In genomic region chr10:80578911-80579310, GRCm38 (mm10) we compare ENCODE assay signal across 8 mouse cellular contexts. TPM values are rescaled to one million over a fixed set of nuclear protein-coding genes. Genes with fewer than 3 reads are reported as not detected.
DNase-seq lines count a peak whose midpoint lies in the region; ATAC-seq and TF ChIP-seq lines count a peak whose summit lies in the region.

No protein-coding gene starts in this region.

- DNase-seq in forebrain, embryonic 10.5 days (ENCODE audit: extremely low spot score, low spot score), result peak; percentile 51
- peak; percentile 96 for DNase-seq in MEL (ENCODE audit: low read depth, low spot score)
- peak; percentile 82 for DNase-seq in kidney, postnatal 10 days
- peak; percentile 61 to 71 for DNase-seq in spleen, adult 18-20 months

- H3K4me1 ChIP-seq in forebrain, embryonic 10.5 days, result peaks cover 62% of the 10 kb centered on the region
- peaks cover 32% of the 10 kb centered on the region for H3K4me1 ChIP-seq in forebrain, embryonic 16.5 days (replicated peaks; ENCODE audit: control insufficient read depth, insufficient read depth, low read length)
- H3K4me1 ChIP-seq in MEL (ENCODE audit: control insufficient read depth in 1 of 2, insufficient read depth in 2 of 2, low read length in 2 of 2), result peaks cover 8 to 24% of the 10 kb centered on the region in 2 experiments; a peak in 3 of 4 replicates
- peaks cover 43% of the 10 kb centered on the region for H3K4me1 ChIP-seq in heart, embryonic 12.5 days (replicated peaks)

- TF ChIP-seq RAD21 in MEL (IDR thresholded peaks at IDR 0.05; ENCODE audit: low read depth, low read length), result peak; percentile 56

- peaks cover 15% of the 10 kb centered on the region for H3K36me3 ChIP-seq in forebrain, embryonic 10.5 days (replicated peaks)
- H3K36me3 ChIP-seq in forebrain, embryonic 16.5 days (ENCODE audit: control insufficient read depth, insufficient read depth), result no peaks in the 10 kb centered on the region
- peaks cover 0 to 18% of the 10 kb centered on the region in 2 experiments; a peak in 2 of 4 replicates for H3K36me3 ChIP-seq in MEL (ENCODE audit: control insufficient read depth in 1 of 2, insufficient read depth in 2 of 2, low read length in 2 of 2)
- peaks cover 25% of the 10 kb centered on the region for H3K36me3 ChIP-seq in heart, embryonic 12.5 days

- TF ChIP-seq CTCF in MEL (IDR thresholded peaks at IDR 0.05 in 2 of 3, conservative IDR thresholded peaks at IDR 0.05 in 1 of 3; ENCODE audit: control insufficient read depth in 1 of 3, insufficient read depth in 1 of 3, low read depth in 2 of 3, low read length in 3 of 3, poor library complexity in 1 of 3, severe bottlenecking in 1 of 3), result peak; percentile 68 to 89 (median 68)

- no peaks in the 10 kb centered on the region for H3K27me3 ChIP-seq in forebrain, embryonic 10.5 days (ENCODE audit: poor library complexity, severe bottlenecking)
- no peaks in the 10 kb centered on the region for H3K27me3 ChIP-seq in forebrain, embryonic 16.5 days (replicated peaks; ENCODE audit: control insufficient read depth, insufficient read depth, low read length)
- H3K27me3 ChIP-seq in MEL (ENCODE audit: control insufficient read depth in 1 of 2, insufficient read depth in 2 of 2, low read length in 2 of 2), result no peaks in the 10 kb centered on the region
- no peaks in the 10 kb centered on the region for H3K27me3 ChIP-seq in heart, embryonic 12.5 days (replicated peaks)

- no peak overlapping the region for H3K4me2 ChIP-seq in forebrain, embryonic 16.5 days (ENCODE audit: low read length)
- H3K4me2 ChIP-seq in heart, embryonic 12.5 days, result peak overlapping the region; percentile 97

- ATAC-seq in forebrain, embryonic 16.5 days, result no peak
- ATAC-seq in common myeloid progenitor, adult 5-6 weeks (replicated peaks; ENCODE audit: low read depth, poor library complexity, severe bottlenecking), result peak; percentile 50
- no peak for ATAC-seq in heart, embryonic 12.5 days (ENCODE audit: insufficient number of reproducible peaks, low FRiP score)
- ATAC-seq in megakaryocyte, adult 5-6 weeks (ENCODE audit: poor library complexity, severe bottlenecking), result 0 out of 2 replicates have a peak, but pooled peaks have one; percentile 17

- TF ChIP-seq EP300 in MEL (IDR thresholded peaks at IDR 0.05; ENCODE audit: low read depth in 1 of 2, low read length in 2 of 2), result no peak

- H3K27ac ChIP-seq in forebrain, embryonic 10.5 days, result peak overlapping the region; percentile 91
- H3K27ac ChIP-seq in forebrain, embryonic 16.5 days (ENCODE audit: low read length), result no peak overlapping the region
- peak overlapping the region; percentile 95 for H3K27ac ChIP-seq in MEL (ENCODE audit: control insufficient read depth, low read depth, low read length)
- H3K27ac ChIP-seq in heart, embryonic 12.5 days (ENCODE audit: poor library complexity, severe bottlenecking), result peak overlapping the region; percentile 84

- 6% methylated on average over 8 of the region's 8 CpGs for WGBS in forebrain, embryonic 10.5 days
- WGBS in forebrain, embryonic 16.5 days, result 6% methylated on average over 8 of the region's 8 CpGs
- WGBS in heart, embryonic 12.5 days, result 11% methylated on average over 8 of the region's 8 CpGs

- H3K79me2 ChIP-seq in MEL (ENCODE audit: control insufficient read depth, insufficient read depth, low read length, poor library complexity), result peaks cover 34% of the 10 kb centered on the region

- peak overlapping the region; percentile 85 for H3K4me3 ChIP-seq in forebrain, embryonic 10.5 days
- H3K4me3 ChIP-seq in forebrain, embryonic 16.5 days (replicated peaks; ENCODE audit: low read length), result no peak overlapping the region
- H3K4me3 ChIP-seq in MEL (ENCODE audit: control insufficient read depth in 1 of 2, insufficient read depth in 1 of 2, low read depth in 2 of 2, low read length in 2 of 2), result peak overlapping the region; percentile 55 to 66
- H3K4me3 ChIP-seq in heart, embryonic 12.5 days, result peak overlapping the region; percentile 91

- no peaks in the 10 kb centered on the region for H3K9me3 ChIP-seq in forebrain, embryonic 10.5 days
- H3K9me3 ChIP-seq in forebrain, embryonic 16.5 days (ENCODE audit: control insufficient read depth, low read length), result no peaks in the 10 kb centered on the region
- H3K9me3 ChIP-seq in MEL (replicated peaks; ENCODE audit: insufficient read depth, low read length), result no peaks in the 10 kb centered on the region
- no peaks in the 10 kb centered on the region for H3K9me3 ChIP-seq in heart, embryonic 12.5 days (replicated peaks)

- H3K9ac ChIP-seq in forebrain, embryonic 16.5 days (replicated peaks; ENCODE audit: low read depth, low read length), result no peak overlapping the region
- H3K9ac ChIP-seq in MEL (ENCODE audit: control insufficient read depth, low read depth, low read length, poor library complexity, severe bottlenecking), result peak overlapping the region; percentile 88
- H3K9ac ChIP-seq in heart, embryonic 12.5 days, result peak overlapping the region; percentile 70

- TF ChIP-seq POLR2A in MEL (IDR thresholded peaks at IDR 0.05; ENCODE audit: control insufficient read depth in 1 of 2, insufficient read depth in 1 of 2, low read depth in 1 of 2, low read length in 2 of 2, poor library complexity in 1 of 2), result no peak

TF ChIP-seq in MEL, 35 proteins besides CTCF, POLR2A, EP300 and RAD21 (continues in another document):
- TF ChIP-seq SMC3 (IDR thresholded peaks at IDR 0.05; ENCODE audit: low read depth, low read length) (peak; percentile 90), ELF1 (IDR thresholded peaks at IDR 0.05; ENCODE audit: low read depth, low read length) (no peak), NRF1 (IDR thresholded peaks at IDR 0.05; ENCODE audit: insufficient read depth, low read depth, low read length, poor library complexity, severe bottlenecking) (no peak), BHLHE40 (IDR thresholded peaks at IDR 0.05; ENCODE audit: borderline replicate concordance, low read depth, low read length) (no peak), MAFK (IDR thresholded peaks at IDR 0.05; ENCODE audit: borderline replicate concordance, low read depth, low read length) (no peak)

RNA-seq across cellular contexts. Expression of gene Klf16, which starts 1.8 kb away (rescaled TPM):
- polyA plus RNA-seq in forebrain, embryonic 10.5 days (2016; fragmentation: Nextera tagmentation; extraction: Ambion mirVana), result 7.4 and 7.5 TPM in 2 replicates
- 9.2 and 10.1 TPM in 2 replicates for polyA plus RNA-seq in forebrain, embryonic 16.5 days (2015; fragmentation: Nextera tagmentation; extraction: Ambion mirVana)
- total RNA-seq in MEL (2012; rRNA removed), result 30.0 and 37.1 TPM in 2 replicates
- polyA plus RNA-seq in MEL (2012; ENCODE audit: insufficient read depth in 1 of 2, insufficient read length in 2 of 2, low read depth in 1 of 2, low replicate concordance in 2 of 2, missing spikeins in 1 of 2), result 10 to 100 TPM in 1 of 2 experiments, not detected in 1; 51.1 TPM
- total RNA-seq in common myeloid progenitor, adult 5-6 weeks (2017), result 8.6 and 10.6 TPM in 2 replicates
- 7.9 and 8.5 TPM in 2 replicates for polyA plus RNA-seq in heart, embryonic 12.5 days (2016; fragmentation: Nextera tagmentation; extraction: Ambion mirVana)
- total RNA-seq in megakaryocyte, adult 5-6 weeks (2015), result 2.6 and 3.3 TPM in 2 replicates
- 3.9 and 5.3 TPM in 2 replicates for total RNA-seq in megakaryocyte, adult 5-6 weeks (2017)

RNA-seq across cellular contexts. Expression of gene Abhd17a, which starts 11.2 kb away (rescaled TPM):
- 71.8 and 75.5 TPM in 2 replicates for polyA plus RNA-seq in forebrain, embryonic 10.5 days (2016; fragmentation: Nextera tagmentation; extraction: Ambion mirVana)
- 92.2 and 93.1 TPM in 2 replicates for polyA plus RNA-seq in forebrain, embryonic 16.5 days (2015; fragmentation: Nextera tagmentation; extraction: Ambion mirVana)
- 89.6 and 98.5 TPM in 2 replicates for total RNA-seq in MEL (2012; rRNA removed)
- polyA plus RNA-seq in MEL (2012; ENCODE audit: insufficient read depth in 1 of 2, insufficient read length in 2 of 2, low read depth in 1 of 2, low replicate concordance in 2 of 2, missing spikeins in 1 of 2), result 100 to 1,000 TPM in 1 of 2 experiments, 10 to 100 TPM in 1; 96.2 to 136 TPM
- 15.3 and 29.6 TPM in 2 replicates for total RNA-seq in common myeloid progenitor, adult 5-6 weeks (2017)
- 99.4 and 105 TPM in 2 replicates for polyA plus RNA-seq in heart, embryonic 12.5 days (2016; fragmentation: Nextera tagmentation; extraction: Ambion mirVana)
- 64.8 and 82.1 TPM in 2 replicates for total RNA-seq in megakaryocyte, adult 5-6 weeks (2015)
- total RNA-seq in megakaryocyte, adult 5-6 weeks (2017), result 21.7 and 31.6 TPM in 2 replicates

RNA-seq across cellular contexts. Expression of gene Rexo1, which starts 17.6 kb away (rescaled TPM):
- polyA plus RNA-seq in forebrain, embryonic 10.5 days (2016; fragmentation: Nextera tagmentation; extraction: Ambion mirVana), result 32.8 and 34.8 TPM in 2 replicates
- polyA plus RNA-seq in forebrain, embryonic 16.5 days (2015; fragmentation: Nextera tagmentation; extraction: Ambion mirVana), result 28.1 and 30.3 TPM in 2 replicates
- 14.3 and 14.7 TPM in 2 replicates for total RNA-seq in MEL (2012; rRNA removed)
- polyA plus RNA-seq in MEL (2012; ENCODE audit: insufficient read depth in 1 of 2, insufficient read length in 2 of 2, low read depth in 1 of 2, low replicate concordance in 2 of 2, missing spikeins in 1 of 2), result 10 to 100 TPM in 1 of 2 experiments, not detected in 1; 54.6 TPM
- total RNA-seq in common myeloid progenitor, adult 5-6 weeks (2017), result 12.3 and 19.2 TPM in 2 replicates
- polyA plus RNA-seq in heart, embryonic 12.5 days (2016; fragmentation: Nextera tagmentation; extraction: Ambion mirVana), result 21.5 and 22.2 TPM in 2 replicates
- 35.9 and 41.5 TPM in 2 replicates for total RNA-seq in megakaryocyte, adult 5-6 weeks (2015)
- total RNA-seq in megakaryocyte, adult 5-6 weeks (2017), result 19.4 and 19.9 TPM in 2 replicates

RNA-seq across cellular contexts. Expression of gene Scamp4, which starts 23.8 kb away (rescaled TPM):
- 91.5 and 93.0 TPM in 2 replicates for polyA plus RNA-seq in forebrain, embryonic 10.5 days (2016; fragmentation: Nextera tagmentation; extraction: Ambion mirVana)
- 69.9 and 77.2 TPM in 2 replicates for polyA plus RNA-seq in forebrain, embryonic 16.5 days (2015; fragmentation: Nextera tagmentation; extraction: Ambion mirVana)
- total RNA-seq in MEL (2012; rRNA removed), result 34.2 and 36.5 TPM in 2 replicates
- polyA plus RNA-seq in MEL (2012; ENCODE audit: insufficient read depth in 1 of 2, insufficient read length in 2 of 2, low read depth in 1 of 2, low replicate concordance in 2 of 2, missing spikeins in 1 of 2), result 100 to 1,000 TPM in 1 of 2 experiments, not detected in 1; 140 TPM
- total RNA-seq in common myeloid progenitor, adult 5-6 weeks (2017), result 10.8 and 13.3 TPM in 2 replicates
- polyA plus RNA-seq in heart, embryonic 12.5 days (2016; fragmentation: Nextera tagmentation; extraction: Ambion mirVana), result 67.4 and 70.0 TPM in 2 replicates
- 16.9 and 22.3 TPM in 2 replicates for total RNA-seq in megakaryocyte, adult 5-6 weeks (2015)
- 4.8 and 11.4 TPM in 2 replicates for total RNA-seq in megakaryocyte, adult 5-6 weeks (2017)

RNA-seq across cellular contexts. Expression of gene Adat3, which starts 23.8 kb away (rescaled TPM):
- polyA plus RNA-seq in forebrain, embryonic 10.5 days (2016; fragmentation: Nextera tagmentation; extraction: Ambion mirVana), result 10.7 and 11.9 TPM in 2 replicates
- polyA plus RNA-seq in forebrain, embryonic 16.5 days (2015; fragmentation: Nextera tagmentation; extraction: Ambion mirVana), result 6.4 and 6.7 TPM in 2 replicates
- total RNA-seq in MEL (2012; rRNA removed), result 7.2 and 7.7 TPM in 2 replicates
- polyA plus RNA-seq in MEL (2012; ENCODE audit: insufficient read depth in 1 of 2, insufficient read length in 2 of 2, low read depth in 1 of 2, low replicate concordance in 2 of 2, missing spikeins in 1 of 2), result 1 to 10 TPM in 1 of 2 experiments, not detected in 1; 7.4 TPM
- total RNA-seq in common myeloid progenitor, adult 5-6 weeks (2017), result 0.96 TPM in 1 of 2 replicates, not detected in the other
- 3.5 and 4.1 TPM in 2 replicates for polyA plus RNA-seq in heart, embryonic 12.5 days (2016; fragmentation: Nextera tagmentation; extraction: Ambion mirVana)
- total RNA-seq in megakaryocyte, adult 5-6 weeks (2015), result 0.91 and 1.1 TPM in 2 replicates
- total RNA-seq in megakaryocyte, adult 5-6 weeks (2017), result 3.8 TPM in 1 of 2 replicates, not detected in the other

Comparison
In these comparisons a context has a peak if more than half of its experiments do, and no peak if none do; other contexts are left out.
1. ATAC-seq: peak in common myeloid progenitor, adult 5-6 weeks (single experiment) and megakaryocyte, adult 5-6 weeks (single experiment); none in forebrain, embryonic 16.5 days (single experiment) and heart, embryonic 12.5 days (single experiment).
2. Peak in every context shown above with its lines, with median percentiles within 50 percentile points of each other: DNase-seq.